Mouse (Mus musculus) CD4-positive, CD25-positive, alpha-beta regulatory T cell, adult 4 months (primary cell): ENCODE measurements around the gene Hpd. TPM values are rescaled to one million over a fixed set of nuclear protein-coding genes. Genes with fewer than 3 reads are reported as not detected.

Source experiments
- ATAC-seq: one replicate; pipeline ENCODE4 v1.8.0; 2017
- polyA plus RNA-seq, 2 experiments: library from polyadenylated mRNA; unstranded; fragments of 100-300 nt; shearing (Covaris generic); gene quantifications; one replicate each; pipeline ENCODE4 v1.2.1; 2017

Gene Hpd
- polyA plus RNA-seq, 2 experiments from 2014 or later = not detected

DNA sequence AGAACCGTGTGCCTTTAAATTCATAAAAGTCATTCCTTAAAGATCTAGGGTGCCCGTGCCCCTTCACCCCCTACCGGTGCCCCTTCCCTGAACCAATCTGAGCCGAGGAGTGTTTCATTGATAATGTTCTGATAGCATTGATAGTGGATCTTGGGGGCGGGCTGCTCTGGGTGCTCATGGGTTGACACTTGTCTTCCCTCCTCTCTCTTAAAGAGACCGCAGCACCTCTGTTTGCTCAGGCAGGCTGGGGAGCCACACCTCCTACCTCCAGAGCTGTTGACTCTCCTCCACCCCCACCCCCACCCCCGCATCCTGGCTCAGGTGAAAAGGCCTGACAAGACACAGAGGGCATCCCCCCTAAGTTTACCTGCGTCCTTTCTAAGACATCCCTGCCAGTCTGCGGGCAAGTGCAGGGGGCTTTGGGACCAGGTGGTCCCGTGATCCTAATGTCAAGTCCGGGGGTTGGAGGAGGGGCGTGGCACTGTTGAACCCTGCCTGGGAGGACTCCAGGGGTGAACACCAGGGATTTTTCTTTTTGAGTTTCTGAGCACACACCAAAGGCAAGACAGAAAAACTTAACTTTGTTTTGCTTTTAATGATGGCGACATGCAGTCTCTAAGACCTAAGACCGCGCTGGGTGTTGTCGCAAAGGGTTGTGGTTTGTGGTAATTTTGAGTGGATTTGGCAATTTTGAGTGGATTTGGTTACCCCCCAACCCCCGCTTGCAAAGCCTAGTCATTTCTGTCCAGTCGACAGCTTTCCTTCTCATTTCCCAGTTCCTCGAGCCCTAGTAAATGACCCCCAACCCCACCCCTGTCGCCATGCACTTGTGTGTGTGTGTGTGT, 37.6 kb downstream of the Hpd start:
- peak; percentile 48 for ATAC-seq

DNA sequence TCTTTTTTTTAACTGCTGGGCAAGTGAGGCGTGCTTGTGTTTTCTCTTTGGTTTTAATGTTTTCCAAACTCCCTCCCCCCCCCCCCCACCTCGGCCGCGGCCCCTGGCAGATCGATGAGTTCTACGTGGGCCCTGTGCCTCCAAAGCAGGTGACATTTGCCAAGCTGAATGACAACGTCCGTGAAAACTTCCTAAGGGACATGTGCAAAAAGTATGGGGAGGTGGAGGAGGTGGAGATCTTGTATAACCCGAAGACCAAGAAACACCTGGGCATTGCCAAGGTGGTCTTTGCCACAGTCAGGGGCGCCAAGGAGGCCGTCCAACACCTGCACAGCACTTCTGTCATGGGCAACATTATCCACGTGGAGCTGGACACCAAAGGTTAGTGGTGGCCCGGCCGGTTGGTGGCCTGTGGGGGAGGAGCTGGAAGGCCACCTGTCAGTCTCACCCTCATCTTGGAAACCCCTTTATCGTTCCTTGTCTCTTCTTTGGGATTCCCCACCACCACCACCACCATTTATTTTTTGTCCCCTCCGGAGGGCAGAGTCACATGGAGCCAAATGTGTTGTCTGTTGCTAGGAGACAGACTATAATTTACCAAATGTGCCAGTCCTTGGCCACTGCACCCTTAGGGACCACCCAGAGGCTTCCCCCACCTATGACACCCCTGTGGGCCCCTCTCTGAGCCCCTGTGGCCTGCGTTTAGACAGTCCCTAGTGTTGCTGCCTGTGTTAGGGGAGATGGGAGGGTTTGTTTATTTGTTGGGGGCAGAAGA, 38.4 kb downstream of the Hpd start:
- ATAC-seq = no peak

DNA sequence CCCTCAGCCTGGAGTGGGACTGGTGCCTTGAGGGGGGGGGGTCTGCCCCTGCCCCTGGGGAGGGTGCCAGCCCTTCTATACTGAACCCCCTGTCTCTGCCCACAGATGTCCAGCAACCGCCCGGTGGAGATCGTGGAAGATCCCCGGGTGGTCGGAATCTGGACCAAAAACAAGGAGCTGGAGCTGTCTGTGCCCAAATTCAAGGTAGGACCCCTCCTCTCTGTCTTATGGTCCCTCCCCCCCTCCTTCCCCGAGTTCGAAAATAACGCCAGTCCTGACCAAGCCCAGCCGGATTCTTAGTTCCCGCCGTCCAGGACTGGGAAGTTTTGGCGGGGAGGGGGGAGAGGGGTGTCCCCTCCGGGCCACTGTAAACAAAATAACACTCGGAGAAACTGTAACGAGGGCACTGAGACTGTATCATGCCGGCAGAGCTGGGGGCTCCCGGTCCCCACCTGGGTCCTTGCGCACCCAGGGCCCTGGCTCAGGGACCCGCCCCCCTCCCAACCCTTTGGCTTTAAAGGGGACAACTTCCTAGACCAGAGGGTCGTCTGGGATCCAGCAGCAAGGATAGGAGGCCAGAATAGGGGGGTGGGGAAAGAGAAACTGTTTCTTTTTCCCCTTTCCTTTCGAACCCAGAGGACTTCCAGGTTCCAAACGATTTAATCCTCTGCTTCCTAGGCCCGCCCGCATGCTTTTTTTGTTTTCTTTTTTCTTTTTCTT, 39.1 kb downstream of the Hpd start:
- ATAC-seq = no peak

DNA sequence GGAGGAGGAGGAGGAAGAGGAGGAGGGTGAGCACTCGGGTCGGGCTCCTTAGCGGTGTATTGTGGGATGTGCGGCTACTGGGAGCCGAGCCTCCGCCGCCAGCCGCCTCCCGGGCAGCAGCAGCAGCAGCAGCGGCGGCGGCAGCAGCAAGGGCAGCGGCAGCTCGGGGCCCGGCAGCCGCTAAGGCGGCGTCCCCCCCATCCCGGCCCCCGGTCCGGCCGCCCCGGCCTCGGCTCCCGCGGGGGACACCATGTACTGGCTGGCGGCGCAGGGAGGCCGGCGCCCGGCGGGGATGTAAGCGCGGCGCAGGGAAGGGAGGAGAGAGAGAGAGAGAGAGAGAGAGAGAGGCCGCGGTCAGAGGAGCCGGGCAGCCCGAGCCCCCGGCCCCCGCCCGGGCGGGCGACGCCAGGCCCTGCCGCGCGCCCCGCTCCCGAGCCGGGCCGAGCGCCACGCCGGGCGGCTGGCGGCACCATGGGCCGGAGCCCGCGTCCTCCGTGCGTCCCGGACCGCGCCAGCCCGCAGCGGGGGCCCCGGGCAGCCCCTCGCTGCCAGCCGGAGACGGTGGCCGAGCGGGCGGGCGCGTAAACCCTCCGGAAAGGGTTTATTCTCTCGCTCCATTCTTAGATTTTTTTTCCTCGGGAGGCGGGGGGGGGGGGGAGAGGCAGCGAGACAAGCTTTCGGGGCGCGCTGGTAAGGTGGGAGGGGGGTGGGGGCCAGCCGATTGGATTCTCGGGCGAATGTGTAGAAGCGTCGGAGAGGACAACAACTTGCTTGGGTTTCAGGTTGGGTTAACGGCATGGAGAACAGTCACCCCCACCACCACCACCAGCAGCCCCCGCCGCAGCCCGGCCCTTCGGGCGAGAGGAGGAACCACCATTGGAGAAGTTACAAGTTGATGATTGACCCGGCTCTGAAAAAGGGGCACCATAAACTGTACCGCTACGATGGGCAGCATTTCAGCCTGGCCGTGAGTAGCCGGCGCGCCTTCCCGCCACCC, 40.1 kb downstream of the Hpd start, which contains the start of gene Setd1b:
Gene Setd1b, plus strand, starts transcription at position 33 of the 997 bp plus-strand sequence.
- ATAC-seq = no peak

DNA sequence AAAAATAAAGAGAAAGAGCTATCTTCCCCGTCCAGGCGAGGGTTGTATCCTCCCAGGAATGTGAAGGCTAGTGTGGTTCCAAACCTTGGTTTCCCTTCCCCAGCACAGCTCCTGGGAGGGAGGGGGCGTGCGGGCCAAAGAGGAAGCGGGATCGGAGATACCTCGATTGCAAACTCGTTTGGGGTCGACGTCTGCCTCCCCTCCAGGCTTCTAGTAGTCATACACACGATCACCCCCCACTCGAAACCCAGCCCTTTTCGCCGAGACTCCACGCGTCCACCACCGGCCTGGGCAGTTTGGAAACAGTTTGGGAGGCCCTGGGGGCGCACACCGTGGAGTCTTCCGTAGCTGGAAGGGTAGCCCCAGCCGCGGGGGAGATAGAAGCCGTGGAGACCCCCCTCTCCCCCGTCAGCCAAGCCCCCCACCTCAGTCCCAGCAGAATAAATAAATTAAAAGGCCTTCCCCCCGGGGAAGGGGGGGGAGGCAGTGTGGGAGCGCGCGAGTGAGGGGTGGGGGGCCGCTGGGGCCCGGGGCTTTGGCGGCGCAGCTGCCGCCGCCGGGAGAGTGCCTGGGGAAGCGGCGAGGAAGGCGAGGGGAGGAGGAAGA, 40.9 kb downstream of the Hpd start:
- no peak for ATAC-seq

DNA sequence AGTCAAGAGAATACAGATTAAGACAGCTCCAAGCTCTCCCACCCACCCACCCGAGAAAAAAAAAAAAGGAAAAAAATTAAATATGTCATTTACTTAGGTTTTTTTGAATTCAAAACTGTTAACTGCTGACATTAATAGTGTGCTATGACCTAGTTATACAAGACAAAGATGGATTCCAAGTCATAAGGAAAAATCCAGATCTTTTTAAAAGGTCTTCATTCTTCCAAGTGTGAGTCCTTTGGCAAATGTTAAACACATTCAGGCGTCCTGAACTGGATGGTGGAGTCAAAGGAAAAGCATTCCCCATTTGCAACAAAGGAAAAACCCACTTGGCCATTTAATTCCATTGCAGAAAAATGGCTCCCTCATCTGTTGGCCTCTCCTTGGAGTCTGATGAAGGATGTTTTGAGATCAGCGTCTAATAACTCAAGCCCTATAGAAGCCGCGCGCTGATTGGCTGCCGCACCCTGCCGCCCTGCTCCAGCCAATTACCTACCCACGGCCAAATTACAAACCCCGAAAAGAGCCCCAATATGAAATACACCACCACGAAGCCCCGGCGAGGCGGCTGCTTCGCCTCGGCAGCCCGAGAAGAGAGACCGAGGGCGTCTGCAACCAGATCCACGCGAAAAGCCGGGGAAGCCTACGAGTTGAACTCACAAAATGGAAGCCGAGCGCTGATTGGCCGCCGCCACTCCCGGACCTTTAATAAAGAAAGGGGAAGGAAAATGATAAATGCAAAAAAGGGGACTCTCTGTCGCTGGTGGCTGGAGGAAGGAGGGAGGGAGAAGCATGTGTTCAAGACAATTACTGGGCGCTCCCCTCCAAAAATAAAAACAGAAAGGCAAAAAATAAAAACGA, 41.6 kb downstream of the Hpd start:
- peak; percentile 72 for ATAC-seq

DNA sequence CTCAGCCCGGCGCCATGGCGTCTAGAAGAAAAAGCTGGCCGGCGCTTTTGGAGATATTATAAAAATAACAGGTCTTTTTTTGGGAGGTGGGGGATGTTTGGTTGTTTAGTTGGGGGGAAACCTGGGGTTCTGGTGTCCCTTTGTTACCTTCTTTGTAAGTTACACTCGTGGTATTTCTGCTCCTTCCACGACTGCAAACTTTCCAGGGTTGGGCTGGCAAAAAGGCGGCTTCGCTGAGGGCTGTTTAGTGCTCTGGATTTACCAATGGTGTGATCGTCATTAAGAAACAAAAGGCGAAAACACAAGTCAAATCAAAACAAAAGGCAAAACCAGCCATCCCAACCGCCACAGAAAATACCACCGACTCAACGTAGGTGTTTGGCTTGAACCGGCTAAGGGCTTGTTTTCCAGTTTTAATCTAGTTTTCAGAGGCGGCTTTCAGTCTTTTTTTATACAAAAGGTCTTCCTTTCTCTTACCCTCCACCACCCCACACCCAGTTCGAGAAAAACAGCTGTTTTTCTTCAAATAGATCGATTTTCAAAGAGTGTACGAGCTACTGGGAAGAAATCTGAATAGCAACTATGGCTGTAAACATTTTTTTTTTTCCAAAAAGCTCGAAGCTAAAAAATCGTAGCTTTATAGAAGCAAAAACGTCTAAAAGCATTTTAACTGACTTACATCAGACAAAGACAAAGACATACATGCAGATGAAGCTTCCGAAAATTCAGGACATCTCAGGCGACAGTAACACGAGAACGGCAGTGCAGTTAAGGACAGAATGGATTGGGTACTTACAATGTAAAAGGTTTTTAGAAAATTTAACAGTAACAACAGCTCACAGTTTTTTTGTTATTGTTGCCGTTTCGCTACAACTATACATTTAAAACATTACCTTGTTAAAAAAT, 42.6 kb downstream of the Hpd start:
- ATAC-seq = no peak

DNA sequence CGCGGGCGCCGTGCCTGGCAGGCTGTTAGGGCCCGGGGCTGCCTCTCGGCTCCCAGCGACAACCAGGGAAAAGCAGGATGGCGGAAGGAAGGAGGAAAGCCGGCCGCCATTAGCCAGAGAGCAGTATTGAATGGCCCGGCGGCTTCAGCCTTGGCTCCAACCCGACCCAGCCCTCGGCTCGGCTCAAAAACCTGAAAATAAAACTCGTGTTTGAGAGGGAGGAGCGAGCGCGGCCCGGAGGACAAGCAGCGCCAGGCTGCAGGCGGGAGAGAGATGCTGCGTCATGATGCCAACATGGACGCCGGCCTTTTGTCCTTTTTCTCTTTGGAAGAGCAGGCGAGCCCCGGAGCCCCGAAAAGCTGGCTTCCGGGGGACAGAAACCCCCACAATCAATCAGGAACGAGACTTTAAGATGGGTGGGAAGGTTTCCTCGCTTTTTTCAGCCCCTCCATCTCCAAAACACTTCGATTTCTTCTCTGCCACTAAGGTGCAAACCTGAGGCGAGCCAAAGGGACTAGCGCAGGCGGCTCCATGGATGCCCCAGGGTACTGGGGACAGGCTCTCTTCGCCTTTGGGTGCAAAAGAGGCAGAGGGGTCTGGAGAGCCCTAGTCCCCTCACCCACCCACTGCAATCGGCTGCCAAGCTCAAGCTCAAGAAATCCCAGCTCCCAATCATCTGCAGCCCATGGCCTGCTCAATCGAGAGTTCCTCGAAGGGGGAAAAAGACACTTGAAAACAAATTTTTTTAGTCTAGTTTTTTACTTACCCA, 43.4 kb downstream of the Hpd start:
- ATAC-seq = peak; percentile 31

DNA sequence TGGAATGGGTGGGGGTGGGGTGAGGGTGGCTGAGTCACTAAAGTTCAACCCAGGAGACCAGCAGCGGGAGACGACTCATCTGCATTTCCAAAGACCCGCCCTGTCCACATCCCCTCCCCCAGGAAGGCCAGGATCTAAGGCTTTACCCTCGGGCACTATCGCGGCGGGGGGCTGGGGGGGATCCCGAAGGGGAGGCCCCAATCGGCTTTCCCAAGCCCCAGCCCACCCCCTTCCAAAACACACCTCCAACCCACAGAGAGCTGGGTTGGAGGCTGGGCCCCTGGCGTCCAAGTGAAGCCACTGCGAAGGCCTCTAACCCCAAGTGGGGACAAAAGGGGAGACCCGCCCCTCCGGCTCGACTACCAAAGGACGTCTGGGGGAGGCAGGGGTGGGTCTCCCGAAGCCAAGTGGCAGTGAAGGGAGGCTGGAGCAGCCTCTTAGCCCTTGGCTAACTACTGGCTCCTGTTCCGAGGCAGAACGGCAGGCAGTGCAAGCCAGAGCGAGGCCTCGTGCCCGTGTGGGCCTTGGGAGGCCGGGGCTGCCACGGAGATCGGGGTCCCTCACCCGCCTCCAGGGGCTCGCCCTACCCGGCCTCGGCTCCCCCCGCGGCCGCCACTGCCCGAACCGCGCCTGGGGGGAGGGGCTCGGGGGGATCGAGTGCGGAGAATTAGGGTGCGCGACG, 44.2 kb downstream of the Hpd start:
- no peak for ATAC-seq

DNA sequence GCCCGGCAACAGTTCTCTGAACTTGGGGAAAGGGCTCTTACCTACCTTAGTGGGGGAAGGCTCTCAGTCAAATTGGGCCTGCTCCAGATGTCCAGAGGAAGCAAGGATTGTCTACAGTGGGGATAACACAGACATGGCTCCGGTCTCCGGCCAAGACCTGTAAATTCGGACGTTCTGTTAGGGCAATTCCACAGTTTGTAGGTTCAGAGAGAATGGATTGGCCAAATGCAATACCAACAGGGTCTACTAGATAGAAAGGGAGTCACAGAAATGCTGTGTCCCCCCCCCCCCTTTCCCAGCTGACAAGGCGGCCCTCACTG, 44.7 kb downstream of the Hpd start:
- ATAC-seq = no peak

DNA sequence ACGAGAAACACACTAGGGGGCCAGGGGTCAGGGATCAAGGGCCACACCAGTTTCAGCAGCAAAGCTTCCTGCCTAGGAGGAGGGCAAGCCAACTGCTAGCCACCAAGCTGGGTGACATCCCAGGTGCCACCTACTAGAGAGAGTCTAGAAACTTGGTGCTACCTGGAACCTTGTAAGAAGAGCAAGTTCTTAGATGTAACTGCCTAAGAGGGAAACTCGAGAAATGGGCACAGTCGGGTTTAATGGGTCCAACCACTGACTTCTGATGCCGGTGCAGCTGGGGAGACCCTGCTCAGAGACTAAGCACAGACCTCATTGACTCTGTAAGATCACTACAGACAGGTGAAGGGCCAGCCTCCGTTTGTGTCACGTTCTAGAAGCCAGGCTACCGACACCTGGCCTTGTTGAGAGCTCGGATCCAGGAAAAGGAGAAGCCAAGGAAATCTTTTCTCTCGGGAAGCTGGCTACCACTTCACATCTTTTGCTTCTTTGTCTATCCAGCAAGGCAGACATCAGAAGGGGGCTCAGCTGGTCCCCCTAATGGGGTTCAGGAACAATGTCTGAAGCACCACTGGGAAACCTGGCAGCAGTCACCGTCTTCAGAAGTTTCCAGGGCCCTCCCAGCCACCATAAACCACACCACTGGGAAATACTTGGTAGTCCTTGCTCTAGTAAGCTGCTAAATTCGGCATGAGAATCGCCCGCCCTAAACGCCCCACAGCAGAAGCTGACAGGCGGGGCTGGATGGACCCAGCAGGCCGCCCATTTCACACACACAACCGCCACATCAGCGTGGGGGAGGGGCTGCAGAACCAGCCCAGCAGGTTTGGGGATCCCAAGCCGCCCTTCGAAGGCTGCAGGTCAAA, 45.2 kb downstream of the Hpd start:
- no peak for ATAC-seq

DNA sequence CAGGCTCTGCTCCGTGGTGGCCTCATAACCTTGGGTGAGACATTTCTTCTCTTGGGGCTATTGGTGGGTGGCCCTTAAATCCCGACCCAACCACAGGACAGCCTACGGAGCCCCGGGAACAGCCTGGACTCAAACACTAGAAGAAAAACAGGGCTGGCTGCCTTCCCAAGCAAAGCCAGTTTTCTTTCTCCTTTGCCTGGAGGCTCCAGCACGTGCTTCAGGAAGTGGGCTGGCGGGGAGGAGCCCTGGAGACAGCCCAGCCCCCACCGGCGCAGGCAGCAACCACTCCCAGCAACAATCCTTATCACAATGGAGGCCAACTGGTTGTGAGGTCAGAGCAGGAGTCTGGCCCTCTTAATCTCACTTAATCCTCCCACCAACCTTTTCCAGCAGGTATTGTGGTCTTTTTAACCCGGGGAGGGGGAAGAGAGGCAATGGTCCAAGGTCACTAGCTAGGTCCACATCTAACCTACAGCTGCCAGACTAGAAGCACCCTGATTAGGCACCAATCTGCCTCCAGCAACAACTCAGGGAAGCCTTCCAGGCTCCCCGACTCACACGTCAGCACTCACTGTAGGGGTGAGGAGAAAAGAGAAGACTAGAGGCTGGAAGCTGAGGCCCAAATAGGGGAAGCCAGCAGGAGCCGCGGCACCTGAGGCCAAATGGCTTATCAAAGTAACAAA, 46.0 kb downstream of the Hpd start:
- ATAC-seq = no peak

DNA sequence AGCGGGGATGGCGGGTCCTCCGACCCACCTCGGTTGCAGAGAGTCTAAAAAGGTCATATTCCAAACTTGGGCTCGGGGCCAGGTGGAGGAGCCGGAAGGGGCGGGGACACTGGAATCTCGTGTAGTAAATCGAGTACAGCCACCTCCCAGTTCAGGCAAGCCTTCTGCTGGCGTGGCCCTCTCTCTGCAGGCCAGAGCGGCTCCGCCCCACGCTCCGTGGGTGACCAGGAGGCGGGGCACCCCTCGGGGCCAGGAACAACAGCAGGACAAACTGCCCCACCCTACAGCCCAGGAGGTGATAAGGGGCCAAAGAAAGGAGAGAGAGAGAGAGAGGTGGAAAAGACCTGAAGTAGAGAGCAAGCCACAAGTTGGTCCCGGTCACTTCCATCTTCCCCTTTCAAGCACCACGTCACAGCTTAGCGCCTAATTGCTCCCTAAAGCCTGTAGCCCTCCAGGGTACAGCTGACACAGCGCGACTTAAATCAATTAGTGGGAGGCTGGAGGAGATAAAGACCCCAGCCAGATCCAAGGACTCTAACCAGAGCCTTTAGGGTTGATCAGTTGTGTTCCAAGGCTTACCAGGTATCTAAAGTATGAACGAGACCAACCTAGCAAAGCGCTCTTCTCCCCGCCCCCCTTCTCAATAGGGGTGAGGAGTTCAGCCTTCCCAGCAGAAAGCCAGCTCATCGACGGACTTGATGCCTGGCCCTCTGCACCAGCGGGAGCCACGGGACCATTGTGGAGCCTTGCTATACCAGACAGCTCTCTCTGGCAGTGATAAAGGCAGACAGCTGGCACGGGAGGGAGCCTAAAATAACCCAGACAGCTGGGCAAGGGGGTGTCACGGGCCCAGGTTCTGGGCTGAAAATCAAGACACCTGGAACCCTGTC, 46.8 kb downstream of the Hpd start:
- ATAC-seq = no peak

DNA sequence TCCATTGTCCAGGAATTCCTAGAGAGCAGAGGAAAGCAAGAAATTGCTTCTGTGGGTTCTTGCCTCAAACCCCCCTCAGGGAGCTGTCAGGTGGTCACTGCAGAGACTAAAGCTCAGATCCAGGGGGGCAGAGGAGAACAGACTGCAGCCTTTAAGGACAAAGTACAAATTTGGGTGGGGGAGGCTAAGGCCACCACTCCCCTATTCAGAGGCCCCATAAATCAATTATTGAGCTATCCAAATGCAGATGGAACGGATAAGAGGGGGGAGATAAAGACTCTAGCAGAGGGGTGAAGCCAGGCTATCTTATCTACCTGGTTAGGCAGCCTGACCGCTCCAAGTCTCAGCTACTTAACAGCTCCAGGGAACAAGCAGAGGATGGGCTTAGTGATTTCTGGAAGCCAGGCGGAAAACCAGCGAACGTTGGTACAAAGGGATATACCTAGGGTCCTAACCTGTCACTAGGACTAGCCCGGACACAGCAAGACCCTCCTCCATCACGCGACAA, 47.6 kb downstream of the Hpd start:
- no peak for ATAC-seq

DNA sequence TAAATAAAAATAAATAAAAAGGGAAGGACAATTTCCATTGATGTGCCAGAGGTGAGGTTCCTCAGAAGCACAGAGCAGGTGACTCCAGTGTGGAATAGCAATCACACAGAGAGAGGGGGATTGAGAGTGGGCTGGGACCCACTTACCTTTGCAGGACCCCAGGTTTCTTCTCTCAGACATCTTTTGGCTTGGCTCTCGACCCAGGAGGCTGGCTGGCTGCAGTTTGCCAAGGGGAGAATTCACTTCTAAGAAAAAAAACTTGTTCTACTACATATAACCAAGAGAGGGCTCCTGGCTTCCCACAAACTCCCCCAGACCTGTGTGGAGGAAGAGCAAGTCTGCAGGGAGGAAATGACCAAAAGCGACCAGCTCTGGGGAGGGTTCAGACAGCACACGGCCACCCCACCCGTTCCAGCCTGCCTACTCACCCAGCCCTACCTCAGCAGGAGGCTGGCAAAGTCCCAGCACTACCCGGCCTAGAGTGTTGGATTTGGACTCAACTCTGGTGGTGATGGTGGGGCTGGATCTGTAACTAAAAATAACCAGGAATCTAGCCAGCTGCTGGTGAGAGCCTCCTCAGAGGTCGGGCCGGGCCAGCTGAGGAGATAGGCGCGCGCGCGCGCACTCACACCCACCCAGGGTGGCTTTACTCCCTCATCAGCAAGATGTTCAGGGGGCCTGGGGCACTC, 48.2 kb downstream of the Hpd start:
- ATAC-seq = no peak
